Mouse (Mus musculus): ENCODE measurements at regions not wholly inside any gene's neighbourhood (a gene's known extent, or its start where the extent isn't known, plus 50 kb on each side); places are given as distances from the start of the nearest gene placed in this dataset.
"Not testable (repeated sequence)": the region's sequence is repeated elsewhere in the genome, so short reads cannot be mapped to it uniquely, and the experiment has no call there.

- no peak overlapping the region for H3K4me3 ChIP-seq (ENCODE audit: insufficient read depth, low read depth, low read length)
- TF ChIP-seq POLR2A (IDR thresholded peaks at IDR 0.05; ENCODE audit: insufficient read depth, low read depth, low read length) (no peak), CTCF (IDR thresholded peaks at IDR 0.05; ENCODE audit: insufficient read depth, low read depth, low read length) (no peak)
- WGBS: 96% methylated on average over 4 of the region's 4 CpGs
- H3K27ac ChIP-seq (ENCODE audit: insufficient read depth, low read depth, low read length): no peak overlapping the region
- peaks cover 2% of the 10 kb centered on the region; the same call in 1 of the 2 replicates for H3K4me1 ChIP-seq (ENCODE audit: control insufficient read depth, insufficient read depth, low read length)
Observed at GRCm38 (mm10) chr2:129942824-129943223, 69.3 kb upstream of the Tgm3 start.

DNA sequence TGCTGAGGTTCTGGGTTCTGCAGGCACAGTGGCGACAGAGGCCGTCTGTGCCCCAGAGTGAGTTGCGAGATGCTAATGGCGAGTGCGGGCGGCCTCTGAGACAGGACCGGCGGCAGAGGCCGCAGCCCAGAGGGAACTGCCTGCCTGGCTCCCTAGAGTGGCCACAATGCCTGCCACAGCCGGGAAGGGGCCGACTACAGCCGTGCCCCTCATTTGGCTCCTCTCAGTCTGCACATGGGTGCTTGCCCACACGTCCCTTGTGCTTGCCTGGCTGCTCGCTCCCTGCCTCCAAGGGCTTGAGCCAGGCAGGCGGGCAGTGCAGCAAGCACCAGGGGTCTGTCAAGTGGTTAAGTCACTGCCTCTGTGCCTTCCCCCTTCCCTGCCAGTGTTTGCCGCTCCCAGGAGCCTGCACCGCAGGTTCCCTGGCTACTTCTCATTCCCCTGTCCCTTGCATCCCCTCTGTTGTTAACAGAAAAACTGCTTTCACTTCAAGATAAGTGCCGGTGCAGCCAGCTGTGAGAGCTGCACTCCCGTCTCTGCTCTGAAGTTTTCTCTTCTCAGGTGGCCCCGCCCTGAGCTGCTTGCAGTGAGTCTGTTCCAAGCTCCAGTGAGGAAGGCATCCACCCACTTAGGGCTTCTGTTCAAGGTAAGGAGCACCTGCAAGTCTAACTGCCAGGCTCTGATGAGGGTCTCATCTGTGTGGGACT, 64.1 kb upstream of the Tgm3 start:
- Histone ChIP-seq H3K4me1 (ENCODE audit: control insufficient read depth, insufficient read depth, low read length) (peaks cover 6% of the 10 kb centered on the region; the same call in 1 of the 2 replicates), H3K27ac (ENCODE audit: insufficient read depth, low read depth, low read length) (no peak overlapping the region), H3K4me3 (ENCODE audit: insufficient read depth, low read depth, low read length) (no peak overlapping the region; the same call in 1 of the 2 replicates)
- WGBS: 51% methylated on average over 20 of the region's 20 CpGs
- no peak for TF ChIP-seq CTCF (IDR thresholded peaks at IDR 0.05; ENCODE audit: insufficient read depth, low read depth, low read length)
- TF ChIP-seq POLR2A (IDR thresholded peaks at IDR 0.05; ENCODE audit: insufficient read depth, low read depth, low read length): no peak

DNA sequence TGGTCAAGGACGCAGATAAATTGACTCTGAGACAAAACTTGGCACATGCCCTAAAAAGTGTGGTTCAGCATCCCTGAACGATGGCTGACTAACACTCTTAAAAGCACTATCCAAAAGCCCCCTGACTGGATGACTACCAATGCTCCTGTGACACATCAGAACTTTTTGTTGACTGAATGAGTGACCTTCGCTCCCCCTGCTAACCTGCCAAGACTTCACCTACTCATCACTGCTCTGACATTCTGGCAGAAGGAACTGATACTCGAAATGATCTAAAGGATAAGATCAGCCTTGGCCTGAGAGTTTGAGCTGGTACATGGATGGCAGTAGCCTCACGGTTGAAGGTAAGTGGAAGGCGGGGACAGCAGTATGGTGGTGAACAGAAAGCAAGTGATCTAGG, 62.4 kb upstream of the Tgm3 start:
- H3K4me1 ChIP-seq (ENCODE audit: control insufficient read depth, insufficient read depth, low read length); H3K4me3 ChIP-seq (ENCODE audit: insufficient read depth, low read depth, low read length); H3K27ac ChIP-seq (ENCODE audit: insufficient read depth, low read depth, low read length): not testable (repeated sequence)
- 92% methylated on average over 6 of the region's 6 CpGs for WGBS

GRCm38 (mm10) chr2:129952486-129952885, 59.7 kb upstream of the Tgm3 start:
- TF ChIP-seq CTCF (IDR thresholded peaks at IDR 0.05; ENCODE audit: insufficient read depth, low read depth, low read length) (no peak), POLR2A (IDR thresholded peaks at IDR 0.05; ENCODE audit: insufficient read depth, low read depth, low read length) (no peak)
- Histone ChIP-seq H3K4me1 (ENCODE audit: control insufficient read depth, insufficient read depth, low read length) (peaks cover 6% of the 10 kb centered on the region; the same call in 1 of the 2 replicates), H3K27ac (ENCODE audit: insufficient read depth, low read depth, low read length) (no peak overlapping the region), H3K4me3 (ENCODE audit: insufficient read depth, low read depth, low read length) (no peak overlapping the region)
- WGBS: 92% methylated on average over 4 of the region's 4 CpGs

DNA sequence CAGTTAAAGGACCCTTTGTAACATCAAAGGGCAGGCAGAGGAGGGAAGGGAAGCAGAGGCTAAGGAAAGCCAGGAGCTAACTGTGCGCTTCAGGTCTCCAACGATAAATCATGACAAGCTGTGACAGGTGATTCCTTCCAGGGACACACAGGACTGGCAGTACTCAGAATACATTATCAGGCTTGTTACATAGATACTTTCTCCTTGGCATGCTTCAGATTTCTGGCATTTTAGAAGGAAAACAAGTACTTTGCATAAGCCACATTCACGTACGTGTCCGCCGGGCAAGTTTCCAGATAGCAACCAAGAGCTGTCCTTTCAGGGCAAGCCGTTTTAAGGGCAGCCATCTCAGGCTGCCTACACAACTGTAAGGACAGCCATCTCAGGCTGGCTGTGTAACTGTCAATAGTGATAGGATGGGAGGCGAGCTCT, 56.9 kb upstream of the Tgm3 start:
- 72% methylated on average over 8 of the region's 8 CpGs for WGBS
- no peak overlapping the region for H3K4me3 ChIP-seq (ENCODE audit: insufficient read depth, low read depth, low read length)
- no peaks in the 10 kb centered on the region for H3K4me1 ChIP-seq (ENCODE audit: control insufficient read depth, insufficient read depth, low read length)
- H3K27ac ChIP-seq (ENCODE audit: insufficient read depth, low read depth, low read length): no peak overlapping the region
- TF ChIP-seq CTCF (IDR thresholded peaks at IDR 0.05; ENCODE audit: insufficient read depth, low read depth, low read length): no peak
- no peak for TF ChIP-seq POLR2A (IDR thresholded peaks at IDR 0.05; ENCODE audit: insufficient read depth, low read depth, low read length)

GRCm38 (mm10) chr2:129958120-129958519, 54.0 kb upstream of the Tgm3 start:
- Histone ChIP-seq H3K27ac (ENCODE audit: insufficient read depth, low read depth, low read length) (no peak overlapping the region), H3K4me1 (ENCODE audit: control insufficient read depth, insufficient read depth, low read length) (no peaks in the 10 kb centered on the region), H3K4me3 (ENCODE audit: insufficient read depth, low read depth, low read length) (no peak overlapping the region)
- TF ChIP-seq POLR2A (IDR thresholded peaks at IDR 0.05; ENCODE audit: insufficient read depth, low read depth, low read length) (no peak), CTCF (IDR thresholded peaks at IDR 0.05; ENCODE audit: insufficient read depth, low read depth, low read length) (no peak)
- 74% methylated on average over 3 of the region's 3 CpGs for WGBS

DNA sequence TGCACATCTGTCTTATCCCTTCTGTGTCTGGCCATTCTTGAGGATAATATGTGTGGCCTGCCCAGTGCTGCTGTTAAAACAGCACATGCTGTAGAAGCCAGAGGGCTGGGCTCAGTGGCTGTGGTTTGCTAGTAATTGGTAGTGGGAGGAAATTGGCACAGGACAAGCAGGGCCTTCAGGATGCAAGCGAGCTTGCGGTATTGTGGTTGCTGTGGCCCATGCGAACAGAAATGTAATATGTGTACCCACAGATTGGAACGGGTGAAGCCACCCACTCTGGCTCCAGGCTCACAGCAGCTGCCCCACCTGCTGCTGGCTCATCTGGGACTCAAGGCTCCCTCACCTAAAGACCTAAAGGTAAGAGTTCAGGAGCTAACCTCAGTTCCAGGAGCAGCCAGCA, 51.8 kb upstream of the Tgm3 start:
- Histone ChIP-seq H3K27ac (ENCODE audit: insufficient read depth, low read depth, low read length) (no peak overlapping the region), H3K4me3 (ENCODE audit: insufficient read depth, low read depth, low read length) (no peak overlapping the region), H3K4me1 (ENCODE audit: control insufficient read depth, insufficient read depth, low read length) (no peaks in the 10 kb centered on the region)
- 52% methylated on average over 4 of the region's 4 CpGs for WGBS
- TF ChIP-seq POLR2A (IDR thresholded peaks at IDR 0.05; ENCODE audit: insufficient read depth, low read depth, low read length): no peak
- no peak for TF ChIP-seq CTCF (IDR thresholded peaks at IDR 0.05; ENCODE audit: insufficient read depth, low read depth, low read length)

DNA sequence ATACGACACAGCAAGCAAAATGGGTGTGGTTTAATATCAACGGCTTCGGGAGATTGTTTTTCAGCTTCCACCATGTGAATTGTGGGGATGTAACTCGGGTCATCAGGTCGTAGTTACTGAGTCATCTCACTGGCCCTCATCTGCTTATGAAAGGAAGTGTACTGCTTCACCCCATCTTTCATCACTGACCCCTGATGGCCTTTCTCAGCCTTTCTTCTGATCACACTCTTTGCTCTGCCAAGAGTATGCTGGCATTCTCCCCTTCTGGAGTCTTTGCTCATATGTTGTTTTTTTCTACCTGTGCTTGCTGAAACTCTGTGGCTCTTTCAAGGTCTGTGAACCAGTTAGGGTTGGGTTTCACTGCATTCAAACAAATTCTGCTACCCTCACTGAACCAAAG, 50.6 kb upstream of the Tgm3 start:
- TF ChIP-seq POLR2A (IDR thresholded peaks at IDR 0.05; ENCODE audit: insufficient read depth, low read depth, low read length) (no peak), CTCF (IDR thresholded peaks at IDR 0.05; ENCODE audit: insufficient read depth, low read depth, low read length) (no peak)
- no peak overlapping the region for H3K4me3 ChIP-seq (ENCODE audit: insufficient read depth, low read depth, low read length)
- WGBS: 82% methylated on average over 5 of the region's 5 CpGs
- no peak overlapping the region for H3K27ac ChIP-seq (ENCODE audit: insufficient read depth, low read depth, low read length)
- no peaks in the 10 kb centered on the region for H3K4me1 ChIP-seq (ENCODE audit: control insufficient read depth, insufficient read depth, low read length)
